Mouse (Mus musculus) stomach, postnatal 0 days (tissue): ENCODE measurements at regions not wholly inside any gene's neighbourhood (a gene's known extent, or its start where the extent isn't known, plus 50 kb on each side); places are given as distances from the start of the nearest gene placed in this dataset.
A peak's percentile ranks its signal among the peaks of the same experiment; 100 is the strongest.

Source experiments
- ATAC-seq: fragments of 200-750 bp; cut with Nextera tagmentation; 2 replicates; pipeline ENCODE4 v1.8.0; 2017; ENCODE audit not compliant: low FRiP score, low TSS enrichment
- DNase-seq: peaks from one replicate; pipeline ENCODE4 v3.0.0-alpha.2; 2016; ENCODE audit warnings: low spot score
- H3K27ac ChIP-seq: fragments of 300-500 bp; sonication (generic); replicated peaks from 2 replicates; pipeline ENCODE4 v1.5.1; 2014; ENCODE audit warnings: mild to moderate bottlenecking, control low read depth
- H3K27me3 ChIP-seq: fragments of 300-500 bp; sonication (generic); 2 replicates; pipeline ENCODE4 v1.6.1; 2014; ENCODE audit warnings: low read length; ENCODE audit not compliant: control insufficient read depth, insufficient read depth
- H3K36me3 ChIP-seq: fragments of 300-500 bp; sonication (generic); 2 replicates; pipeline ENCODE4 v1.6.1; 2014; ENCODE audit warnings: low read length, mixed read lengths; ENCODE audit not compliant: control insufficient read depth, insufficient read depth
- H3K4me1 ChIP-seq: fragments of 300-500 bp; sonication (generic); replicated peaks from 2 replicates; pipeline ENCODE4 v1.6.1; 2014; ENCODE audit warnings: antibody characterized with exemption; ENCODE audit not compliant: control insufficient read depth, insufficient read depth
- H3K4me2 ChIP-seq: fragments of 300-500 bp; sonication (generic); replicated peaks from 2 replicates; pipeline ENCODE4 v1.6.1; 2014; ENCODE audit warnings: low read depth, mild to moderate bottlenecking, control low read depth, moderate library complexity
- H3K4me3 ChIP-seq: fragments of 300-500 bp; sonication (generic); 2 replicates; pipeline ENCODE4 v1.5.1; 2014; ENCODE audit warnings: low read depth, low read length, control low read depth
- H3K9ac ChIP-seq: fragments of 300-500 bp; sonication (generic); 2 replicates; pipeline ENCODE4 v1.6.1; 2014; ENCODE audit warnings: mild to moderate bottlenecking, low read length, control low read depth, mixed read lengths
- H3K9me3 ChIP-seq: fragments of 300-500 bp; sonication (generic); 2 replicates; pipeline ENCODE4 v1.6.1; 2016; ENCODE audit warnings: low read length; ENCODE audit not compliant: control insufficient read depth
- CTCF ChIP-seq: IDR thresholded peaks from 2 replicates; pipeline ENCODE4 v1.5.1; 2016; ENCODE audit warnings: antibody characterized with exemption, low read depth, mild to moderate bottlenecking, moderate library complexity
- EP300 ChIP-seq: optimal IDR thresholded peaks from 2 replicates; pipeline ENCODE3; 2016; ENCODE audit warnings: antibody characterized with exemption
- WGBS: fragments of 180-500 bp; shearing (Covaris S2); extraction: QIAGEN DNeasy Blood & Tissue Kit; methylation state at CpG from one replicate; pipeline ENCODE4 v1.1.7; 2014; 5-methylcytosine and 5-hydroxymethylcytosine counted together

- H3K27me3 ChIP-seq, result no peaks in the 10 kb centered on the region
- no peaks in the 10 kb centered on the region for H3K36me3 ChIP-seq
- no peak overlapping the region for H3K9ac ChIP-seq
- DNase-seq (peak; percentile 40), ATAC-seq (peak; percentile 61)
- no peaks in the 10 kb centered on the region for H3K9me3 ChIP-seq
- H3K4me3 ChIP-seq, result no peak overlapping the region
- H3K4me2 ChIP-seq, result no peak overlapping the region
- no peaks in the 10 kb centered on the region for H3K4me1 ChIP-seq
- H3K27ac ChIP-seq, result no peak overlapping the region
- 65% methylated on average over 12 of the region's 12 CpGs for WGBS
- TF ChIP-seq CTCF (no peak), EP300 (no peak)
Measured at GRCm38 (mm10) chr1:91664622-91665021, 124.3 kb downstream of the Asb1 start.

- Histone ChIP-seq H3K36me3 (no peaks in the 10 kb centered on the region), H3K4me3 (no peak overlapping the region), H3K27ac (no peak overlapping the region), H3K27me3 (no peaks in the 10 kb centered on the region), H3K4me1 (no peaks in the 10 kb centered on the region), H3K9ac (no peak overlapping the region), H3K4me2 (no peak overlapping the region), H3K9me3 (no peaks in the 10 kb centered on the region)
- no peak for DNase-seq
- no peak for ATAC-seq
- WGBS, result 78% methylated on average over 6 of the region's 6 CpGs
- TF ChIP-seq EP300 (no peak), CTCF (no peak)
Measured at GRCm38 (mm10) chr1:91668530-91668929, 128.2 kb downstream of the Asb1 start.

GRCm38 (mm10) chr1:91670980-91671379 is 130.3 kb upstream of the Twist2 start:
- no peak for DNase-seq

GRCm38 (mm10) chr1:91674082-91674655 is 127.1 kb upstream of the Twist2 start:
- Histone ChIP-seq H3K27me3 (no peaks in the 10 kb centered on the region), H3K9ac (no peak overlapping the region), H3K9me3 (no peaks in the 10 kb centered on the region), H3K4me3 (no peak overlapping the region), H3K27ac (no peak overlapping the region), H3K4me2 (no peak overlapping the region), H3K4me1 (no peaks in the 10 kb centered on the region), H3K36me3 (no peaks in the 10 kb centered on the region)
- TF ChIP-seq EP300 (no peak), CTCF (no peak)
- DNase-seq (no peak), ATAC-seq (0 out of 2 replicates have a peak, but pooled peaks have one; percentile 61)
- WGBS, result 71% methylated on average over 6 of the region's 6 CpGs

More at GRCm38 (mm10) chr1:91670980-91671379, 130.3 kb upstream of the Twist2 start:
- Histone ChIP-seq H3K27me3 (no peaks in the 10 kb centered on the region), H3K27ac (no peak overlapping the region), H3K9me3 (no peaks in the 10 kb centered on the region), H3K4me2 (no peak overlapping the region), H3K4me1 (no peaks in the 10 kb centered on the region), H3K4me3 (no peak overlapping the region), H3K9ac (no peak overlapping the region), H3K36me3 (no peaks in the 10 kb centered on the region)
- TF ChIP-seq CTCF, result no peak
- no peak for TF ChIP-seq EP300
- ATAC-seq, result no peak
- WGBS, result 52% methylated on average over 13 of the region's 13 CpGs

- WGBS, result 76% methylated on average over 3 of the region's 3 CpGs
- Histone ChIP-seq H3K4me1 (no peaks in the 10 kb centered on the region), H3K27ac (no peak overlapping the region), H3K36me3 (no peaks in the 10 kb centered on the region), H3K4me3 (no peak overlapping the region), H3K27me3 (no peaks in the 10 kb centered on the region), H3K4me2 (no peak overlapping the region), H3K9ac (no peak overlapping the region), H3K9me3 (no peaks in the 10 kb centered on the region)
- DNase-seq (no peak), ATAC-seq (no peak)
- no peak for TF ChIP-seq EP300
- no peak for TF ChIP-seq CTCF
Measured at GRCm38 (mm10) chr1:91677062-91677461, 124.2 kb upstream of the Twist2 start.

- TF ChIP-seq CTCF (no peak), EP300 (no peak)
- H3K4me3 ChIP-seq, result no peak overlapping the region
- H3K27me3 ChIP-seq, result no peaks in the 10 kb centered on the region
- DNase-seq (no peak), ATAC-seq (no peak)
- no peaks in the 10 kb centered on the region for H3K4me1 ChIP-seq
- H3K36me3 ChIP-seq, result no peaks in the 10 kb centered on the region
- no peaks in the 10 kb centered on the region for H3K9me3 ChIP-seq
- H3K27ac ChIP-seq, result no peak overlapping the region
- H3K9ac ChIP-seq, result no peak overlapping the region
- H3K4me2 ChIP-seq, result no peak overlapping the region
- WGBS, result 37% methylated on average over 4 of the region's 4 CpGs
Measured at GRCm38 (mm10) chr1:91678789-91679188, 122.5 kb upstream of the Twist2 start.
